Mouse (Mus musculus) embryonic facial prominence, embryonic 14.5 days (tissue): Measurements from ENCODE around the gene Zbtb16. TPM values are rescaled to one million over a fixed set of nuclear protein-coding genes. Genes with fewer than 3 reads are reported as not detected.

Experiments used
- ATAC-seq: fragments of 200-750 bp; cut with Nextera tagmentation; 2 replicates; pipeline ENCODE4 v1.8.0; 2017; ENCODE audit warnings: low read depth, moderate number of reproducible peaks, moderate TSS enrichment
- DNase-seq: peaks from one replicate; pipeline ENCODE4 v3.0.0-alpha.2; 2015; ENCODE audit warnings: low spot score
- H3K27ac ChIP-seq: fragments of 300-500 bp; sonication (generic); replicated peaks from 2 replicates; pipeline ENCODE4 v1.5.1; 2014; ENCODE audit warnings: low read depth, mild to moderate bottlenecking, low read length, moderate library complexity
- H3K27me3 ChIP-seq: fragments of 300-500 bp; sonication (generic); replicated peaks from 2 replicates; pipeline ENCODE4 v1.6.1; 2014; ENCODE audit warnings: low read length; ENCODE audit not compliant: control insufficient read depth, insufficient read depth
- H3K36me3 ChIP-seq: fragments of 300-500 bp; sonication (generic); 2 replicates; pipeline ENCODE4 v1.6.1; 2014; ENCODE audit warnings: low read length, mixed read lengths; ENCODE audit not compliant: control insufficient read depth, insufficient read depth
- H3K4me1 ChIP-seq: fragments of 300-500 bp; sonication (generic); 2 replicates; pipeline ENCODE4 v1.6.1; 2014; ENCODE audit warnings: antibody characterized with exemption, low read length; ENCODE audit not compliant: control insufficient read depth, insufficient read depth
- H3K4me2 ChIP-seq: fragments of 300-500 bp; sonication (generic); 2 replicates; pipeline ENCODE4 v1.6.1; 2014; ENCODE audit warnings: low read depth, mild to moderate bottlenecking, low read length, moderate library complexity, mixed read lengths
- H3K4me3 ChIP-seq: fragments of 300-500 bp; sonication (generic); 2 replicates; pipeline ENCODE4 v1.5.1; 2014; ENCODE audit warnings: low read depth, mild to moderate bottlenecking, low read length
- H3K9ac ChIP-seq: fragments of 300-500 bp; sonication (generic); 2 replicates; pipeline ENCODE4 v1.6.1; 2014; ENCODE audit warnings: low read depth, mild to moderate bottlenecking, low read length, moderate library complexity, mixed read lengths
- H3K9me3 ChIP-seq: fragments of 300-500 bp; sonication (generic); 2 replicates; pipeline ENCODE4 v1.6.1; 2016; ENCODE audit warnings: low read length; ENCODE audit not compliant: control insufficient read depth
- WGBS: fragments of 180-500 bp; shearing (Covaris S2); extraction: QIAGEN DNeasy Blood & Tissue Kit; methylation state at CpG from one replicate; pipeline ENCODE4 v1.1.7; 2014; 5-methylcytosine and 5-hydroxymethylcytosine counted together
- polyA plus RNA-seq: library from polyadenylated mRNA; unstranded; fragments of >200 nt; fragmentation: Nextera tagmentation; extraction: Ambion mirVana; gene quantifications from 2 replicates; pipeline ENCODE4 v1.2.1, GENCODE M21; 2014

Gene Zbtb16
- polyA plus RNA-seq, 1 experiment from 2014 or later: 4.1 TPM

GRCm38 (mm10) chr9:48790575-48790974, 45.4 kb downstream of the Zbtb16 start:
- no peak overlapping the region for H3K27ac ChIP-seq
- H3K4me2 ChIP-seq: no peak overlapping the region
- no peaks in the 10 kb centered on the region for H3K36me3 ChIP-seq
- no peak overlapping the region for H3K4me3 ChIP-seq
- 63% methylated on average over 10 of the region's 10 CpGs for WGBS
- H3K9me3 ChIP-seq: no peaks in the 10 kb centered on the region
- no peaks in the 10 kb centered on the region for H3K27me3 ChIP-seq
- DNase-seq (no peak), ATAC-seq (no peak)
- peaks cover 18% of the 10 kb centered on the region for H3K4me1 ChIP-seq
- H3K9ac ChIP-seq: no peak overlapping the region

GRCm38 (mm10) chr9:48787906-48788410, 48.1 kb downstream of the Zbtb16 start:
- H3K9me3 ChIP-seq: no peaks in the 10 kb centered on the region
- DNase-seq (no peak), ATAC-seq (no peak)
- H3K27ac ChIP-seq: no peak overlapping the region
- no peaks in the 10 kb centered on the region for H3K27me3 ChIP-seq
- no peak overlapping the region for H3K9ac ChIP-seq
- H3K4me2 ChIP-seq: no peak overlapping the region
- WGBS: 60% methylated on average over 9 of the region's 9 CpGs
- H3K4me3 ChIP-seq: no peak overlapping the region
- H3K36me3 ChIP-seq: no peaks in the 10 kb centered on the region
- peaks cover 14% of the 10 kb centered on the region; the same call in 1 of the 2 replicates for H3K4me1 ChIP-seq

- no peak for DNase-seq
- Histone ChIP-seq H3K4me3 (no peak overlapping the region), H3K4me2 (no peak overlapping the region; the same call in 1 of the 2 replicates), H3K27me3 (no peaks in the 10 kb centered on the region), H3K36me3 (no peaks in the 10 kb centered on the region), H3K9me3 (no peaks in the 10 kb centered on the region), H3K4me1 (peaks cover 14% of the 10 kb centered on the region; the same call in 1 of the 2 replicates), H3K27ac (no peak overlapping the region), H3K9ac (no peak overlapping the region)
- 31% methylated on average over 1 of the region's 1 CpGs for WGBS
- ATAC-seq: no peak
Observed at GRCm38 (mm10) chr9:48787321-48787720, 48.7 kb downstream of the Zbtb16 start.

- Histone ChIP-seq H3K4me3 (no peak overlapping the region), H3K4me1 (peaks cover 14% of the 10 kb centered on the region; the same call in 1 of the 2 replicates), H3K9me3 (no peaks in the 10 kb centered on the region), H3K27ac (no peak overlapping the region), H3K36me3 (no peaks in the 10 kb centered on the region), H3K4me2 (no peak overlapping the region; the same call in 1 of the 2 replicates), H3K9ac (no peak overlapping the region), H3K27me3 (no peaks in the 10 kb centered on the region)
- DNase-seq (no peak), ATAC-seq (no peak)
- 31% methylated on average over 6 of the region's 6 CpGs for WGBS
Observed at GRCm38 (mm10) chr9:48786814-48787213, 49.2 kb downstream of the Zbtb16 start.

- WGBS: 85% methylated on average over 6 of the region's 6 CpGs
- Histone ChIP-seq H3K9me3 (no peaks in the 10 kb centered on the region), H3K27ac (no peak overlapping the region), H3K4me1 (peaks cover 14% of the 10 kb centered on the region; the same call in 1 of the 2 replicates), H3K27me3 (no peaks in the 10 kb centered on the region), H3K9ac (no peak overlapping the region), H3K4me3 (no peak overlapping the region), H3K36me3 (no peaks in the 10 kb centered on the region), H3K4me2 (no peak overlapping the region)
- ATAC-seq (no peak), DNase-seq (no peak)
Observed at GRCm38 (mm10) chr9:48784937-48785336, 51.1 kb downstream of the Zbtb16 start.

GRCm38 (mm10) chr9:48783292-48783691, 52.7 kb downstream of the Zbtb16 start:
- H3K4me3 ChIP-seq: no peak overlapping the region
- H3K27ac ChIP-seq: no peak overlapping the region
- ATAC-seq (no peak), DNase-seq (no peak)
- H3K9ac ChIP-seq: no peak overlapping the region
- H3K27me3 ChIP-seq: no peaks in the 10 kb centered on the region
- 78% methylated on average over 4 of the region's 4 CpGs for WGBS
- no peaks in the 10 kb centered on the region for H3K9me3 ChIP-seq
- peaks cover 14% of the 10 kb centered on the region; the same call in 1 of the 2 replicates for H3K4me1 ChIP-seq
- H3K4me2 ChIP-seq: no peak overlapping the region
- H3K36me3 ChIP-seq: no peaks in the 10 kb centered on the region

GRCm38 (mm10) chr9:48782284-48783060, 53.5 kb downstream of the Zbtb16 start:
- Histone ChIP-seq H3K4me2 (no peak overlapping the region), H3K27ac (no peak overlapping the region), H3K9me3 (no peaks in the 10 kb centered on the region), H3K36me3 (no peaks in the 10 kb centered on the region), H3K9ac (no peak overlapping the region), H3K27me3 (no peaks in the 10 kb centered on the region), H3K4me3 (no peak overlapping the region), H3K4me1 (peaks cover 14% of the 10 kb centered on the region; the same call in 1 of the 2 replicates)
- 51% methylated on average over 15 of the region's 15 CpGs for WGBS
- ATAC-seq: no peak
- DNase-seq: no peak

- no peak overlapping the region for H3K4me2 ChIP-seq
- no peaks in the 10 kb centered on the region for H3K27me3 ChIP-seq
- H3K4me3 ChIP-seq: no peak overlapping the region
- no peaks in the 10 kb centered on the region for H3K4me1 ChIP-seq
- H3K9me3 ChIP-seq: no peaks in the 10 kb centered on the region
- no peak overlapping the region for H3K27ac ChIP-seq
- H3K9ac ChIP-seq: no peak overlapping the region
- ATAC-seq (no peak), DNase-seq (no peak)
- H3K36me3 ChIP-seq: no peaks in the 10 kb centered on the region
- WGBS: 86% methylated on average over 7 of the region's 7 CpGs
Observed at GRCm38 (mm10) chr9:48776268-48776667, 59.8 kb downstream of the Zbtb16 start.

GRCm38 (mm10) chr9:48775561-48775960, 60.5 kb downstream of the Zbtb16 start:
- no peak overlapping the region for H3K9ac ChIP-seq
- no peak overlapping the region for H3K27ac ChIP-seq
- no peaks in the 10 kb centered on the region for H3K4me1 ChIP-seq
- H3K4me3 ChIP-seq: no peak overlapping the region
- WGBS: 37% methylated on average over 2 of the region's 2 CpGs
- no peak overlapping the region for H3K4me2 ChIP-seq
- no peak for DNase-seq
- no peaks in the 10 kb centered on the region for H3K27me3 ChIP-seq
- ATAC-seq: no peak
- no peaks in the 10 kb centered on the region for H3K36me3 ChIP-seq
- H3K9me3 ChIP-seq: no peaks in the 10 kb centered on the region
